Mouse (Mus musculus) heart, postnatal 0 days (tissue): ENCODE measurements around the gene Ms4a2. TPM values are rescaled to one million over a fixed set of nuclear protein-coding genes. Genes with fewer than 3 reads are reported as not detected.

Source experiments
- ATAC-seq: fragments of 200-750 bp; cut with Nextera tagmentation; 2 replicates; pipeline ENCODE4 v1.8.0; 2017; ENCODE audit warnings: low read depth, moderate number of reproducible peaks, moderate library complexity; ENCODE audit not compliant: insufficient read depth
- DNase-seq: peaks from one replicate; pipeline ENCODE4 v3.0.0-alpha.2; 2016; ENCODE audit warnings: low spot score
- H3K27ac ChIP-seq: fragments of 300-500 bp; sonication (generic); 2 replicates; pipeline ENCODE4 v1.5.1; 2014; ENCODE audit warnings: low read depth, mild to moderate bottlenecking
- H3K27me3 ChIP-seq: fragments of 300-500 bp; sonication (generic); 2 replicates; pipeline ENCODE4 v1.6.1; 2014; ENCODE audit warnings: low read length, mixed read lengths; ENCODE audit not compliant: control insufficient read depth, insufficient read depth
- H3K36me3 ChIP-seq: fragments of 300-500 bp; sonication (generic); replicated peaks from 2 replicates; pipeline ENCODE4 v1.6.1; 2014; ENCODE audit warnings: low read length, mixed read lengths; ENCODE audit not compliant: control insufficient read depth, insufficient read depth
- H3K4me1 ChIP-seq: fragments of 300-500 bp; sonication (generic); 2 replicates; pipeline ENCODE4 v1.6.1; 2014; ENCODE audit warnings: antibody characterized with exemption; ENCODE audit not compliant: control insufficient read depth, insufficient read depth
- H3K4me2 ChIP-seq: fragments of 300-500 bp; sonication (generic); 2 replicates; pipeline ENCODE4 v1.6.1; 2014; ENCODE audit warnings: low read depth, mild to moderate bottlenecking, low read length, moderate library complexity
- H3K4me3 ChIP-seq: fragments of 300-500 bp; sonication (generic); 2 replicates; pipeline ENCODE4 v1.5.1; 2014; ENCODE audit warnings: low read depth, low read length
- H3K9ac ChIP-seq: fragments of 300-500 bp; sonication (generic); replicated peaks from 2 replicates; pipeline ENCODE4 v1.6.1; 2014; ENCODE audit warnings: low read depth, low read length, mixed read lengths
- H3K9me3 ChIP-seq: fragments of 300-500 bp; sonication (generic); replicated peaks from 2 replicates; pipeline ENCODE4 v1.6.1; 2016; ENCODE audit warnings: low read length; ENCODE audit not compliant: control insufficient read depth
- CTCF ChIP-seq: IDR thresholded peaks from 2 replicates; pipeline ENCODE4 v1.5.1; 2016; ENCODE audit warnings: antibody characterized with exemption, control low read depth, low read depth
- EP300 ChIP-seq: IDR thresholded peaks from 2 replicates; pipeline ENCODE4 v1.6.1; 2016; ENCODE audit warnings: antibody characterized with exemption, low read depth
- WGBS: fragments of 180-500 bp; shearing (Covaris S2); extraction: QIAGEN DNeasy Blood & Tissue Kit; methylation state at CpG from one replicate; pipeline ENCODE4 v1.1.7; 2014; 5-methylcytosine and 5-hydroxymethylcytosine counted together
- polyA plus RNA-seq: library from polyadenylated mRNA; unstranded; fragments of >200 nt; fragmentation: Nextera tagmentation; extraction: Ambion mirVana; gene quantifications from 2 replicates; pipeline ENCODE4 v1.2.1, GENCODE M21; 2015
- total RNA-seq: library from RNA; depleted of rRNA; stranded (reverse); fragments of >200 nt; gene quantifications from 2 replicates; pipeline ENCODE4 v1.2.3, GENCODE M21; 2014; ENCODE audit warnings: low replicate concordance; rRNA removed

The Ms4a2 gene
- total RNA-seq = not detected in 2 replicates
- 0.15 and 0.18 TPM in 2 replicates for polyA plus RNA-seq

- Histone ChIP-seq H3K36me3 (no peaks in the 10 kb centered on the region), H3K27me3 (no peaks in the 10 kb centered on the region), H3K4me1 (no peaks in the 10 kb centered on the region), H3K9ac (no peak within 1 kb of the TSS), H3K9me3 (no peaks in the 10 kb centered on the region), H3K4me2 (no peak within 1 kb of the TSS), H3K4me3 (no peak within 1 kb of the TSS), H3K27ac (no peak within 1 kb of the TSS)
- no peak for DNase-seq
- no peak for ATAC-seq
- 83% methylated on average over 2 of the region's 2 CpGs for WGBS
- TF ChIP-seq CTCF (no peak), EP300 (no peak)
Observed at GRCm38 (mm10) chr19:11623551-11623950, at the start of gene Ms4a2. Gene Ms4a2, minus strand, starts transcription at chr19:11623719.

- no peak overlapping the region for H3K4me2 ChIP-seq
- TF ChIP-seq CTCF = no peak
- no peak for TF ChIP-seq EP300
- no peak overlapping the region for H3K4me3 ChIP-seq
- no peak for DNase-seq
- no peak for ATAC-seq
- no peak overlapping the region for H3K27ac ChIP-seq
- no peak overlapping the region for H3K9ac ChIP-seq
- H3K27me3 ChIP-seq = no peaks in the 10 kb centered on the region
- no peaks in the 10 kb centered on the region for H3K4me1 ChIP-seq
- no peaks in the 10 kb centered on the region for H3K36me3 ChIP-seq
- H3K9me3 ChIP-seq = no peaks in the 10 kb centered on the region
Observed at GRCm38 (mm10) chr19:11661562-11661961, 38.0 kb upstream of the Ms4a2 start.

- H3K27ac ChIP-seq = no peak within 1 kb of the TSS
- WGBS = 80% methylated on average over 5 of the region's 5 CpGs
Observed at GRCm38 (mm10) chr19:11660459-11660858, 36.9 kb upstream of the Ms4a2 start, which contains the start of gene Oosp2. Gene Oosp2, minus strand, starts transcription at chr19:11660559.

GRCm38 (mm10) chr19:11659142-11659541 is 35.6 kb upstream of the Ms4a2 start:
- Histone ChIP-seq H3K27me3 (no peaks in the 10 kb centered on the region), H3K9ac (no peak overlapping the region), H3K4me1 (no peaks in the 10 kb centered on the region), H3K27ac (no peak overlapping the region), H3K4me2 (no peak overlapping the region), H3K4me3 (no peak overlapping the region), H3K36me3 (no peaks in the 10 kb centered on the region), H3K9me3 (no peaks in the 10 kb centered on the region)
- no peak for DNase-seq
- no peak for ATAC-seq
- TF ChIP-seq EP300 (no peak), CTCF (no peak)
- WGBS = 44% methylated on average over 2 of the region's 2 CpGs

More at GRCm38 (mm10) chr19:11660459-11660858, 36.9 kb upstream of the Ms4a2 start, which contains the start of gene Oosp2:
- H3K9me3 ChIP-seq = no peaks in the 10 kb centered on the region
- no peaks in the 10 kb centered on the region for H3K27me3 ChIP-seq
- no peak for TF ChIP-seq EP300
- TF ChIP-seq CTCF = no peak
- DNase-seq (no peak), ATAC-seq (no peak)
- no peak within 1 kb of the TSS for H3K4me2 ChIP-seq
- no peaks in the 10 kb centered on the region for H3K4me1 ChIP-seq
- H3K9ac ChIP-seq = no peak within 1 kb of the TSS
- H3K36me3 ChIP-seq = no peaks in the 10 kb centered on the region
- H3K4me3 ChIP-seq = no peak within 1 kb of the TSS

GRCm38 (mm10) chr19:11649564-11649963 is 26.0 kb upstream of the Ms4a2 start:
- no peak for TF ChIP-seq CTCF
- no peak for TF ChIP-seq EP300
- 62% methylated on average over 4 of the region's 4 CpGs for WGBS
- Histone ChIP-seq H3K36me3 (no peaks in the 10 kb centered on the region), H3K9ac (no peak overlapping the region), H3K9me3 (no peaks in the 10 kb centered on the region), H3K4me2 (no peak overlapping the region), H3K27ac (no peak overlapping the region), H3K27me3 (no peaks in the 10 kb centered on the region), H3K4me3 (no peak overlapping the region), H3K4me1 (no peaks in the 10 kb centered on the region)
- DNase-seq (no peak), ATAC-seq (no peak)

- TF ChIP-seq CTCF (no peak), EP300 (no peak)
- H3K4me1 ChIP-seq = no peaks in the 10 kb centered on the region
- 59% methylated on average over 3 of the region's 3 CpGs for WGBS
- H3K36me3 ChIP-seq = no peaks in the 10 kb centered on the region
- H3K4me3 ChIP-seq = no peak overlapping the region
- DNase-seq (no peak), ATAC-seq (no peak)
- no peak overlapping the region for H3K4me2 ChIP-seq
- no peaks in the 10 kb centered on the region for H3K27me3 ChIP-seq
- H3K9ac ChIP-seq = no peak overlapping the region
- no peaks in the 10 kb centered on the region for H3K9me3 ChIP-seq
- no peak overlapping the region for H3K27ac ChIP-seq
Observed at GRCm38 (mm10) chr19:11646166-11646565, 22.6 kb upstream of the Ms4a2 start.
